Mouse (Mus musculus) A20 (cell line): ENCODE measurements around the gene Abca7.
"Not testable (repeated sequence)": the region's sequence is repeated elsewhere in the genome, so short reads cannot be mapped to it uniquely, and the experiment has no call there.

Experiments used
- DNase-seq: peaks from one replicate; pipeline ENCODE4 v3.0.0-alpha.2; 2011; ENCODE audit warnings: low read depth, low spot score

Gene Abca7

DNA sequence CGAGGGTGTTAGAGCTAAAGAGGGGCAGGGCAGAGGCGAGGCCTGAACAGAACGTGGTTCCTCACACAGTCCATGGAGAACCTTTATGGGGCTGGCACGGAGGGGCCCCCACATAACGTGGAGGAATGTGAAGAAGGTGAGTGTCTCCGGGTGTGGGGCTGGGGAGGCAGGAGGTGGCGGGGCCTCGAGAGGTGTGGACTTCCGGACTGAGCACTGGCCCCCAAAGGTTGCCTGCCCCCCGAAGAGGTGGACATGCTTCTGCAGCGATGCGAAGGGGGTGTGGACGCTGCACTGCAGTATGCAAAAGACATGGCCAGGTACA is 25.0 kb downstream of the Abca7 start:
- no peak for DNase-seq

DNA sequence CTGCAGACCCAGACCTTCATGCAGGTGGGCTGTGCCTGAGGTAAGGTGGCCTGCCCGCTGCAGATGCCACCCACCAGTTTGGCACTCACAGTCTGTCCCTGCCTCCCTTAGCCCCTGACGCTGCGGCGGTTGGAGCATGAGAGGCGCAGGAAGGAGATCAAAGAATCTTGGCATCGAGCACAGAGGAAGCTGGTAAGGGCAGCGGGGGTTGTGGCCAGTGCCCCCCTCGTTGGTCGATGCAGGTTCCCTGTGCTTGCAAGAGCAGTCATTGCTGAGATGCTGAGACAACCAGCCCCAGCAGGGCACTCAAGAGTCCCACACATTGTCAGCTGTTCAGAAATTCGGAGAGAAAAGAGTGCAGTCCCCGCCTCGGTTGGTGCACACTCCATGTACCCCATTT is 25.9 kb downstream of the Abca7 start:
- DNase-seq, result no peak

DNA sequence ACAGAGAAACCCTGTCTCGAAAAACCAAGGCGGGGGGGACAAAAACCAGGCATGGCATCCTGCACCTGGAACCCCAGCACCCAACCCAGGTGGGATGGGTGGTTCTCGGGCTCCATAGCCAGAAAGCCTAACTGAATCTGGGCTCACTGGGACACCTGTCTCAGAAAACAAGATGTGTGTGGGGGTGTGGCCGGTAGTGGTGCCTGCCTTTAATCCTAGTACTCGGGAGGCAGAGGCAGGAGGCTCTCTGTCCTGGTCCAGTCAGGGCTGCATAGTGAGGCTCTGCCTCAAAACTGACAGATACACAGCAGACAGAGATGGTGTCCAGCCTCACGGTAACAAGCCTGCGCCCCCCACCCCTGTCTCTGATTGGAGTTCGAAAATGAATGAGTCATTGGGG is 26.5 kb downstream of the Abca7 start:
- peak; percentile 48 for DNase-seq

DNA sequence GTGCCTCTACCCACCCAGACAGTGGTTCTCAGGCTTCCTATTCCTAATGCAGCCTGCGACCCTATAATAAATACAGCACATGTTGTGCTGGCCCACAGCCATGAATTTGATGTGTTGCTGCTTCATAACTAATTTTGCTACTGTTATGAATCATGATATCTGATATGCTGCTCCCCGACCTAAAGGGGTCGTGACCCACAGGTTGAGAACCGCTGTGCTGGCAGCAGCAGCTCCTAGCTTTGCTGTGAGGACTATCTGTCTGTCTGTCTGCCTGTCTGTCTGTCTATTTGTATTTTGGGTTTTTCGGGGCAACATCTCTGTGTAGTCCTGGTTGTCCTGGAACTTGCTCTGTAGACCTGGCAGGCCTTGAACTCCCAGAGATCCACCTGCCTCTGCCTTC is 27.5 kb downstream of the Abca7 start:
- no peak for DNase-seq

DNA sequence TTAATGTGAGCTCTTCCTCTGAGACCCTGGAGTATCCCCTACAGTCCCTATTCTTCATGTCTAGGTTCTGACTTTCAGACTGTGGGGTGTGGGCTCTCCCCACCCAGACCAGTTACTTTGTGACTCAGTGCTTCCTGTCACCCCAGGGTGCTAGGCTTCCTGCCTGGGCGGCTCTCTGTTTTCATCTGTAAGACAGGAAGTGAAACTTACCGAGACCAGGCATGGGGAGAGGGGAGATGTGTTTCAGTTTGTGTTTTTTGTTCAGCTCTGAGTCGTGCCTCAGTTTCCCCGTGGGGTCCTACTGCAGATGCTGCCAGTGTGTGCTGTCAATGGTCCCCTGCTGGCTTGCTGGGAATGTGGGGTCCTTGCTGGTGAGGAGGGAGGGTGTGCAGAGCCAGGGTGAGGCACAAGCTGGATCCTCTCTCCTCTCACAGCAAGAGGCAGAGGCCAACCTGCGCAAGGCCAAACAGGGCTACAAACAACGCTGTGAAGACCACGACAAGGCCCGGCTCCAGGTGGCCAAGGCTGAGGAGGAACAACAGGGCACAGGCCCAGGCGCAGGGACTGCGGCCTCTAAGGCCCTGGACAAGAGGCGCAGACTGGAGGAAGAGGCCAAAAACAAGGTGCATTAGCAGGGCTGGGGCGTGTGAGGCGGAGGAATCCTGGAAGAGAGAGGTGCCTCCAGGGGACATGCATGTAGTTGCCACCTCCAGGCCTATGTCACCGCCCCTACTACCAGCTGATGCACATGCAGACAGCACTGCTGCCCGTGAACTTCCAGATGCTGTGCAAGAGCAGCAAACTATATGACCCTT is 28.1 kb downstream of the Abca7 start:
- DNase-seq, result peak; percentile 93

DNA sequence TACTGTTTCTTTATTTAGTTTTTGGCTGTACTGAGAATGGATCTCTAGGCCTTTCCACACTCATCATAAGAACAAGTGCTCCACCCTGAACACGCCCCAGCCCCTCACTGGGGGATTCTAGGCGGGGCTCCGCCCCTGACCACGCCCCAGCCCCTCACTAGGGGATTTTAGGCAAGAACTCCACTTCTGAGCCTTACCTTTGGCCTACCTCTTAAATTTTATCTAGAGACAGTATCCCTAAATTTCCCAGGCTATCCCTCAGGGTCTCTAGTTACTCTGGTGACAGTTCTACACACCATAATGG is 28.7 kb downstream of the Abca7 start:
- DNase-seq, result peak; percentile 79

DNA sequence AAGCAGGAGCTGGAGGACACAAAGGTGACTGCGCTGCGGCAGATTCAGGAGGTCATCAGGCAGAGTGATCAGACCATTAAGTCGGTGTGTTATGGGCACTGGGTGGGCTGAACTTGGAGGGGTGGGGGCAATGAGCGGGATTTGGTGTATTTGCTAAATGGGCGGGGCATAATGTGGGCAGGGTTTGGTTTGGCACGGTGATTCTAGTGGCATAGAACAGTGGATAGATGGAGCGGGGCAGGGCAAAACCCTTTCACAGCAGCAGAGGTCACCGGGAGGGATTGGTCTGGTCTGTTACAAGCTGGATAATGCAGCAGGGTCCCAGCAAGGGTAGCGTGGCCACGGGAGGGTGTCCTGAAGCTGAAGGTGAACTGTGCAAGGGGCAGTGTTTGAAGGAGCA is 29.2 kb downstream of the Abca7 start:
- DNase-seq, result no peak

DNA sequence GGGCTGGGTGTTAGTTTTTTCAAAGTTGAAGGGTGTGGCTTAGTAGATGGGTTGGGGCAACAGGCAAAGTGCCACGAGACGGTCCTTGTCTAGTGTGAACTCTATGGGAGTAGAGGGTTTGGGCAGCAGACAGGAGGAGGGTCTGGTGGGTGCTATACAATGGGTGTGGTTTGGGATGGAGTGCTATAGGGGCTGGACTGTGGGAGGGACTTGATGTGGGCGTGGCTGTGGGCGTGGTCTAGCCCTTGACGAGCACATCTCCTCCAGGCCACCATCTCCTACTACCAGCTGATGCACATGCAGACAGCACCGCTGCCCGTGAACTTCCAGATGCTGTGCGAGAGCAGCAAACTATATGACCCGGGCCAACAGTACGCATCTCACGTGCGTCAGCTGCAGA is 29.6 kb downstream of the Abca7 start:
- DNase-seq, result peak; percentile 57

DNA sequence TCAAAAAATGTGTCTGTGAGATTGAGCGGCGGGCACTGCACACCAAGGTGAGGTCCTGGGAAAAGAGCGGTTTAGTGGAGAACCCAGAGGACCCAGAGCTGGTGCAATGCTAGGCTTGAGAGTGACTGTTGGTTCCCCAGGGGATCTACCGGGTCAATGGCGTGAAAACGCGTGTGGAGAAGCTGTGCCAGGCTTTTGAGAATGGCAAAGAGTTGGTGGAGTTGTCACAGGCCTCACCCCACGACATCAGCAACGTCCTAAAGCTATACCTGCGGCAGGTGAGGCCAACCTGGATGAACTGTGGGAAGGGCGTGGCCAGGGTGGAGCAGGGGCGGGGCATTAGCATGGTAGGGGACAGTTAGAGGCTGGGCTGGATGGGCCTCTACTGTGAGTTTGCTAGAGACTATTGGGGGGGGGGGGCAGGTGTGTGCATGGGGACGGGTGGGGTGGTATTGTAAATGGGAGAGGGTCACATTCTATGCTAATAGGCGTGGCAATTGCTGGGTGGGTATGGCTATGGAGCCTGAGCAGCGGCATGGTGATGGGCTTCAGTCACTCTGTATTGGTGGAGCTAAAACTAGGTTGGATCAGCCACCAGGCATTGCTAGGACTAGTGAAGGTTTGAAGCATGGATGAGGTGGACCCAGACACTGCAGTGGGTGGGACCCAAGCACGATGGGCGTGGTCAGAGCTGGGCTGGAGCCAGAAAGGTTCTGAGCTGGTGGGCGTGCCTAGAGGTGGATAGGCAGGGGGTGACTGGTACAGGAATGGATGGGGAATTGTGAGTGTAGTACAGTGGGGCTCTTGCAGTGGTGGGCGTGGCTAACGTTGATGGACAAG is 31.6 kb downstream of the Abca7 start:
- DNase-seq, result no peak

DNA sequence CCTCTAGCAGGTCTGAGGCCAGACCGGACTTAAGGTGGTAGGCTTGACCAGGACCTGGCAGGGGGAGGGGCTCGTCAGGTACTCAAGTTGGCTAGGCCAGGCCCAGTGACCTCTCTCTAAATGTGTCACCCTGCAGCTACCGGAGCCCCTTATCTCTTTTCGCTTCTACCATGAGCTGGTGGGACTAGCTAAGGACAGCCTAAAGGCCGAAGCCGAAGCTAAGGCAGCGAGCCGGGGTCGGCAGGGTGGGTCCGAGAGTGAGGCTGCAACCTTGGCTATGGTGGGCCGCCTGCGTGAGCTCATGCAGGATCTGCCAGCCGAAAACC is 32.2 kb downstream of the Abca7 start:
- DNase-seq, result no peak

DNA sequence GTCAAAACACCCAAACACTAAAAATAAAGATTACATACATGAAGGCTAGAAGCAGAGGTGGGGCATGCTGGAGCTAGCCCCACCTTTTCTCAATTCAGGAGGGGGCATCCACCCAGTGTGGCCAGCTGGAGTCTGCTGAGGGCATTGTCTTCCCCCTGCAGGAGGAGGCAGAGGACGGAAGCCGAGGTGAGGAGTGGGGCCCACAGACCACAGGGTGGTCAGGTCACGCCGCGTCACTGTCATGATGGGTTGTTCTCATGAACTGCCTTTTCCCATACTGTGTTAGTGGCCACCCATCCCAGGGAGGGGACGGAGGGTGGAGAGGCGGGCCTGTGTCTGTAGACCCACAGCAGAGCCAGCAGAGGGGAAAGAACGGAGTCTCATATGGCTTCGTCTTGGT is 33.9 kb downstream of the Abca7 start:
- DNase-seq, result no peak

DNA sequence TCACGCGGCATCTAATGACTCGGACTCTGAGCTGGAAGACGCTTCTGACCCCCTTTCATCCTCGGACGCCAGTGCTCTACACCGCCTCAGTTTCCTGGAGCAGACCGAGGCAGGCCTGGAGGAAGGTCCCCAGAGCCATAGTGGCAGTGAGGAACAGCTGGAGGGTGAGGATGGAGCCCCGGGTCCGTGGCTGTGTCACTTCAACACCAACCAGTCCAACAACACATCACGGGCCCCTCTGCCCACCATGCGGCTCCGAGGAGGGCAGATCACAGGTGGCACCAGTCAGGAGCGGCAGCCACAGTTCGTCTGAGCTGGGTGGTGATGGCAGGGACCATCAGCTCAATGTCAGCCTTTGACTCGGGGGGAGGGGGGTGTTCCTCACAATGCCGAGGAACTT is 34.4 kb downstream of the Abca7 start:
- no peak for DNase-seq

DNA sequence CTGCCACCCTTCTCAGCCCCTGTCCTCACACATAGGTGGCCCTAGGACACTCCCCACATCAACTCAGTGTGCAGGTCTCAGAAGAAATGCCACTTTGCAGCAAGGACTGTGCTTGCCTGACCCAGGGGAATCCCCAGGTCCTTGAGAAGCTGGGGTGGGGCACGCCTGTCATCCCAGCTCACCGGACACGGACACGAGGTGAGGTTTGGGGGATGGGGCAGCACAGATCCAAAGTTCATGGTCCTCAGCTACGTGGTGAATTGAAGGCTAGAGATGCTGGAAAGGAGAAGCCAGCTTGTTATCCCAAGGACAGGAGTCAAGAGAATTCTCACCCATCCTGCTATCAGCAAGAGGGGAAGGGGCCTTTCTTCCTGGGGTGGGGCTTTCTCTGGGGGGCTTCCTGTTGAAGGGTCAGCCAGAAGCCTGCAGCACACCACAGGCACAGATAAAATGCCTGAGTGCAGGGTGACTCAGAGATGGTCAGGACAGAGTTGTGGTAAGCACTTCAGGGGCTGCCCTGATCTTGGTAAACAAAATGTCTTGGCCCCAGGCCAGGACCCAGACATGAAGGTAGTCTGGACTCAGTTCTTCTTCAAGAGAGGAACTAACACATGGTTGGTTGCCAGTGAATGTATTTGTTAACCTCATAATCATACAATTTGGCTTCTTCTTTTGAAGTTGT is 36.6 kb downstream of the Abca7 start:
- peak; percentile 87 for DNase-seq

DNA sequence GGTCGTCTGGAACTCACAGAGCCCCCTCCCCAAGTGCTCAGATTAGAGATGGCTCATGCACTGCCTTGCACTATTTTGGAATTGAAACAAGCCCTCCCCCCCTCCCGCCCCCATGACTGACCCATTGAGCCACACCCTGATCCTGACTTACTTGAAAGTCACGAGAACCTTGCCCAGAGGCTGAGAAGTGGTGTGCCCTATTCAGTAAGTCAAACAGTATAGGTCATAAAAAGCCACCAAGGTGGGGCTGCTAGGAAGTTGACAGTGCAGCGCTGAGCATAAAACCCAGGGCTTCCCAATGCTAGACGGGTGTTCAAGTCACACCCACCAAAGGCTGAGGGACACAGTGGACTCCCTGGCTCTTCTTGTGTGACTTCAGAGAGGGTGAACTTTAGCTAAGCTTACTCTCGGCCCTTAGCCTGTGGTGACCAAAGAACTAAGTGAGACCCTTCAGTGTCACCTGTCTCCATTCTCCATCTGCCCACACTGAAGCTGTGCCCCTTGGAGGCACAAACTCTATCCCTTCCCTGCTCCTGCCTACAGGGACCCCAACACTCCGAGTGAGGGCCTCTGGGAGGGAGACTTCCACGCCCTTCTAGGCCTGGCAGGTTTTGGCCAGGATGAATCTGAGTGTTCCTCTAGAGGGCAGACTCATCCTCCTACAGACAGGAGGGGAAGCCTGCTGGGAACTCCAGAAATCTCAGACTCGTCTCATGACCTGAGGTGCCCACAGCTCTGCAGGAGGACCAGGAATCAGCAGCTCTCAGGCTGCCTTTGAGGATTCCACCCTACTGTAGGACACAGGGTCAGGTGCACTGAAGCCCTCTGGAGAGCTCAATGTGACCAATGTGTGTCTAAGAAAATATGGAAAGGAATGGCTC is 37.5 kb downstream of the Abca7 start:
- peak; percentile 54 for DNase-seq

DNA sequence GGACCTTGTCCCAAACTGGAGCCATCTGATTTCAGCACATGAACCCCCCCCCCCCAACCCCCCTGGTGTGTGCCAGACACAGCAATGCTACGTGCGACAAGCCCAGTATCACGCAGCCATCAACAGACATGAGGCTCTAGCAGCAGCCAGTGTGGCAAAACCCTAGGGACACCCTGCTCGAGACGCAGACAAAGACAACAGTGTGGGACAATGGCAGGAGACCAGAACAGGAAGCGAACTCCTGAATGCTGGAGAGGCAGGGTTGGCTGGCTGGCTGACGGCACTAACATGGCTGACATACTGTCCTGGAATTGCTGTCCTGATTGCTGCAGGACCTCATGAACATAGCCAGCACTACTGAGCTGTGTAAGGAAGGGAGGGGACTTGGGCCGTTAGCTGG is 38.9 kb downstream of the Abca7 start:
- DNase-seq, result no peak

DNA sequence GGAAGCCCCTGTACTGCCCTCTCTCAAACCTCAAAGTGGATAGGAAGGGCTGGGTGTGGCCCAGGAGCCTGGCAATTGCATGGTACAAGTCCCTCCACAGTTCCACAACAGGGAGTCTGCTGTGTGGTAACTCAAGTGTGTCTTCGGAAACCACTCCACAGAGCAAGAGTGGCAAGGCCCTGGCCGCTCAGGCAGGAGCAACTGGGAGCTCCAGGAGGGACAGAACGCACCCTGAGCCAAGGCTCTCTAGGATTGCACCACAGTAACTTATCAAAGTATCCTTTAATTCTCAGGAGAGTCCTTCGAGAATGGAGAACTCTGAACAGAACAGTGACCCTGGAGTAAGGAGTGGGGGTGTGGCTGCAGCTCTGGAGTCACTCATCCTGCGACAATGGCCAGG is 39.4 kb downstream of the Abca7 start:
- no peak for DNase-seq

DNA sequence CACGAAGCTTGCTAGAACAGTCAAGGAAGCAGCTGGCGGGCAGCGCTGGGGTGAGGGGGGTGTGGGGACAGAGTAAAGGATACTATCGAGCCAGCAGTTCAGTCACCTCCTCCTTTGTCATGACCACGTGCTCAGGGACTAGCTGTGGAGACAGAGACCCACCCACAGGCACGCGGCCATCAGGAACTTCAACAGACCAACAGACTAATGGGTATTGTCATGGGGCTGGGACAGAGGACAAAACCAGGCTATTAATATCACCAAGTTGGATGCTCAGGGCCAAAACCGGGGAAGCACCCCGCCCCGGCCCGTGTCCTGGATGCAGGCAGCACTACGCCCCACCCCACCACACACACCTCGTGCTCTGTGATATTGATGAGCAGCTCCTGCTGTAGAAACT is 40.5 kb downstream of the Abca7 start:
- DNase-seq, result no peak

DNA sequence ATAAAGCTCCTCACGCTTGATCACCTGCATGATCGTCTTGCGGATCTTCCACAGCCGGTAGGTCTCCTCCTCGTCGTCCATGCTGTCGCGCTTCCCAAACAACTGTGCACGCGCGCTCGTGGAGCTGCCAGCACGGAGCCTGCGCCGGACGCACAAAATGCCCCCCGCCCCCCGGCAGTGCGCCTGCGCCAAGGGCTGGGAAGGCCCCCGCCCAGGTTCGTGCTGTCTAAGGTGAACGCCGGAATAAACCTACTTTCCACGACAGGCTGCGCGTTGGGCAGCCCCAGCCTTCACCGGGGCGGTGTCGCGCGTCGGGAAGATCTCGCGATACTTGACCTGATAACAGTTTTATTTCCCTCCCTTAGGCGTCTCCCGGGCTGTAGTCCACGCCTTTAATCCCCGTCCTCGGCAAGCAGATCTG is 43.3 kb downstream of the Abca7 start, which contains the start of gene Polr2e:
Gene Polr2e (minus strand): TSS at position 237 of the 421 bp plus-strand sequence.
- DNase-seq, result peak; percentile 99

DNA sequence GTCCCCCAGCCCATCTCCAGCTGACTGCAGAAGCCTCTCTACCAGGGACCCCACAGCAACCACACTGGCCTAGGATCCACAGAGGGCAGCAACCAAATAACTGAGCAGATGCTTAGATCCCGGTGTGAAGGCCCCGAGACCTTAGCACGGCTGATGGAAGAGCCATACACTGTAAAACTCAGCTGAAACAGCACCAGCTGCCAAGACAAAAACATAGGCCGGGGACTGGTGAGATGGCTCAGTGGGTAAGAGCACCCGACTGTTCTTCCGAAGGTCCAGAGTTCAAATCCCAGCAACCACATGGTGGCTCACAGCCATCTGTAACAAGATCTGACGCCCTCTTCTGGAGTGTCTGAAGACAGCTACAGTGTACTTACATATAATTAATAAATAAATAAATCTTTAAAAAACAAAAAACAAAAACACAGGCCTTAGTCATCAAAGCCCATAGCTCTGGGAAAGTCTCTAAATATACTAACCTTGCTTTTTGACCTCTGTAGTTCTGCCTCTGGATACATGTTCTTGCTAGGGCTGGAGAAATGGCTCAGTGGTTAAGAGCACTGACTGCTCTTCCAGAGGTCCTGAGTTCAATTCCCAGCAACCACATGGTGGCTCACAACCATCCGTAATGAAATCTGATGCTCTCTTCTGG is 45.2 kb downstream of the Abca7 start:
- DNase-seq, result not testable (repeated sequence)

DNA sequence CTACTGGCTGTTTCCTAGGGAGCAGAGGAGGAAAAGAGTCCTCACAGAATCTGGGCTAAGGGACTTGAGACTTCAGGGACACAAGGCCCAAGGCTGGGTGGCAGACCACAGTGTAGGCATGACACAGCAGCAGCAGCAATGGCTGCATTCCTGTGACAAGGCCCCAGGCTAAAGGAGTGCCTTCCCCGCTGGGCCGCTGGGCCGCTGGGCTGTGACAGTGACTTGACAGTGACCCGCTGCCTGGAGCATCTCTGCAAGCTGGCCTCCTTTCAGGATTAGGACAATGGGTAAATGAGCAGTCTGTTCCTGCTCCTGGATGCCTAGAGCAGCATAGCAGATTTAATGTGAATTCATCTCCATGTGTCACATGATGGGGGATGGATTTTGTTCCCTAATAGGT is 47.8 kb downstream of the Abca7 start:
- DNase-seq, result no peak

DNA sequence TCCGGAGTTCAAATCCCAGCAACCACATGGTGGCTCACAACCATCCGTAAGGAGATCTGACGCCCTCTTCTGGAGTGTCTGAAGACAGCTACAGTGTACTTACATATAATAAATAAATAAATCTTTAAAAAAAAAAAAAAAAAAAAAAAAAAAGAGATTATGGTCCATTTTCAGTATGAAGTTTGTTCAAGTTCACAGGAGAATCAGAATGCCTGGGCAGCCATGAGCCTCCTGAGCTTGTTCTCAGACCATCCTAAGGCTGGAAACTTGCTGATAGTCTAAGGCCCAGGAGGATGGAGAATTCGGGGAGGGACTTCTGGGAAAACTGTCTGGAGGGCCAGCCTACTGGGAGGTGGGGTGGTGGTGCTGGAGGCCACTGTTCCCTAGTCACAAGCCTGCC is 49.1 kb downstream of the Abca7 start:
- not testable (repeated sequence) for DNase-seq
